Mouse (Mus musculus) stomach, embryonic 16.5 days (tissue): ENCODE results near the gene Gm49721. TPM values are rescaled to one million over a fixed set of nuclear protein-coding genes. Genes with fewer than 3 reads are reported as not detected.
"Not testable (repeated sequence)": the region's sequence is repeated elsewhere in the genome, so short reads cannot be mapped to it uniquely, and the experiment has no call there.

Source experiments
- ATAC-seq: fragments of 200-750 bp; cut with Nextera tagmentation; 2 replicates; pipeline ENCODE4 v1.8.0; 2017; ENCODE audit warnings: moderate number of reproducible peaks, moderate TSS enrichment; ENCODE audit not compliant: insufficient read depth, low FRiP score
- H3K27ac ChIP-seq: fragments of 300-500 bp; sonication (generic); 2 replicates; pipeline ENCODE4 v1.5.1; 2014; ENCODE audit warnings: low read length
- H3K27me3 ChIP-seq: fragments of 300-500 bp; sonication (generic); 2 replicates; pipeline ENCODE4 v1.6.1; 2014; ENCODE audit warnings: low read length, control low read depth, mixed read lengths; ENCODE audit not compliant: control insufficient read depth, insufficient read depth
- H3K36me3 ChIP-seq: fragments of 300-500 bp; sonication (generic); 2 replicates; pipeline ENCODE4 v1.6.1; 2014; ENCODE audit warnings: low read length; ENCODE audit not compliant: control insufficient read depth, insufficient read depth
- H3K4me1 ChIP-seq: fragments of 300-500 bp; sonication (generic); 2 replicates; pipeline ENCODE4 v1.6.1; 2014; ENCODE audit warnings: low read length, control low read depth, mixed read lengths; ENCODE audit not compliant: control insufficient read depth, insufficient read depth
- H3K4me2 ChIP-seq: fragments of 300-500 bp; sonication (generic); 2 replicates; pipeline ENCODE4 v1.6.1; 2014; ENCODE audit warnings: low read depth, low read length, mixed read lengths
- H3K4me3 ChIP-seq: fragments of 300-500 bp; sonication (generic); replicated peaks from 2 replicates; pipeline ENCODE4 v1.5.1; 2014; ENCODE audit warnings: mild to moderate bottlenecking, low read length
- H3K9ac ChIP-seq: fragments of 300-500 bp; sonication (generic); 2 replicates; pipeline ENCODE4 v1.6.1; 2014; ENCODE audit warnings: low read length
- H3K9me3 ChIP-seq: fragments of 300-500 bp; sonication (generic); replicated peaks from 2 replicates; pipeline ENCODE4 v1.6.1; 2016; ENCODE audit warnings: low read length, control low read depth; ENCODE audit not compliant: control insufficient read depth
- WGBS: fragments of 180-500 bp; shearing (Covaris S2); extraction: QIAGEN DNeasy Blood & Tissue Kit; methylation state at CpG from one replicate; pipeline ENCODE4 v1.1.7; 2014; 5-methylcytosine and 5-hydroxymethylcytosine counted together
- polyA plus RNA-seq: library from polyadenylated mRNA; unstranded; fragments of >200 nt; fragmentation: Nextera tagmentation; extraction: Ambion mirVana; gene quantifications from 2 replicates; pipeline ENCODE4 v1.2.1, GENCODE M21; 2015

Gm49721 gene
- polyA plus RNA-seq: 0.37 TPM in 1 of 2 replicates, not detected in the other

GRCm38 (mm10) chr17:6978287-6979248 lies at the start of gene Gm49721:
Gene Gm49721, plus strand, starts transcription at chr17:6978904.
- H3K36me3 ChIP-seq, H3K9me3 ChIP-seq, H3K27ac ChIP-seq, H3K27me3 ChIP-seq, H3K4me1 ChIP-seq: not testable (repeated sequence)
- WGBS: 1% methylated on average over 30 of the region's 68 CpGs
- Histone ChIP-seq H3K4me2 (peak within 1 kb of the TSS; percentile 48), H3K9ac (peak within 1 kb of the TSS; percentile 72), H3K4me3 (peak within 1 kb of the TSS; percentile 57)
- peak; percentile 99 for ATAC-seq

GRCm38 (mm10) chr17:6931625-6932024 lies 47.1 kb upstream of the Gm49721 start:
- not testable (repeated sequence) for H3K9ac ChIP-seq, H3K36me3 ChIP-seq, H3K4me3 ChIP-seq, H3K4me2 ChIP-seq, H3K4me1 ChIP-seq, H3K27me3 ChIP-seq, H3K27ac ChIP-seq, ATAC-seq, H3K9me3 ChIP-seq
- 85% methylated on average over 6 of the region's 7 CpGs for WGBS

- ATAC-seq, H3K9me3 ChIP-seq, H3K27me3 ChIP-seq, H3K36me3 ChIP-seq, H3K9ac ChIP-seq, H3K27ac ChIP-seq, H3K4me2 ChIP-seq, H3K4me3 ChIP-seq, H3K4me1 ChIP-seq: not testable (repeated sequence)
- no CpG with 5 or more reads among the region's 4 CpGs for WGBS
These were observed 36.1 kb upstream of the Gm49721 start for GRCm38 (mm10) chr17:6942560-6942959.

GRCm38 (mm10) chr17:6947637-6947983 lies 31.1 kb upstream of the Gm49721 start:
- H3K9ac ChIP-seq: peak overlapping the region; percentile 72; the same call in 1 of the 2 replicates
- H3K27ac ChIP-seq, ATAC-seq, H3K36me3 ChIP-seq, H3K4me1 ChIP-seq, H3K9me3 ChIP-seq, H3K27me3 ChIP-seq: not testable (repeated sequence)
- H3K4me2 ChIP-seq: peak overlapping the region; percentile 57
- peak overlapping the region; percentile 60 for H3K4me3 ChIP-seq
- no CpG with 5 or more reads among the region's 8 CpGs for WGBS

- ATAC-seq: peak; percentile 97
- H3K27me3 ChIP-seq, H3K4me1 ChIP-seq, H3K9me3 ChIP-seq, H3K36me3 ChIP-seq: not testable (repeated sequence)
- under 1% methylated on average over 65 of the region's 73 CpGs for WGBS
- H3K4me3 ChIP-seq: peak within 1 kb of the TSS; percentile 60
- peak within 1 kb of the TSS; percentile 57 for H3K4me2 ChIP-seq
- peak within 1 kb of the TSS; percentile 82 for H3K27ac ChIP-seq
- peak within 1 kb of the TSS; percentile 72 for H3K9ac ChIP-seq
These were observed 30.5 kb upstream of the Gm49721 start, which contains the start of gene Rsph3b for GRCm38 (mm10) chr17:6947984-6948768. Gene Rsph3b, minus strand, starts transcription at chr17:6948682.

- peak overlapping the region; percentile 72 for H3K9ac ChIP-seq
- H3K27ac ChIP-seq: peak overlapping the region; percentile 82
- peak overlapping the region; percentile 60 for H3K4me3 ChIP-seq
- not testable (repeated sequence) for H3K36me3 ChIP-seq, H3K9me3 ChIP-seq, H3K4me1 ChIP-seq, H3K27me3 ChIP-seq
- H3K4me2 ChIP-seq: peak overlapping the region; percentile 57
- WGBS: 8% methylated on average over 9 of the region's 9 CpGs
- peak; percentile 39; the same call in 1 of the 2 replicates for ATAC-seq
These were observed 29.9 kb upstream of the Gm49721 start for GRCm38 (mm10) chr17:6948769-6949228.

GRCm38 (mm10) chr17:6958881-6959280 lies 19.8 kb upstream of the Gm49721 start:
- ATAC-seq, H3K9me3 ChIP-seq, H3K27ac ChIP-seq, H3K27me3 ChIP-seq, H3K4me2 ChIP-seq, H3K36me3 ChIP-seq, H3K4me3 ChIP-seq, H3K9ac ChIP-seq, H3K4me1 ChIP-seq: not testable (repeated sequence)
- WGBS: 78% methylated on average over 5 of the region's 8 CpGs

GRCm38 (mm10) chr17:6959543-6960259 lies 19.0 kb upstream of the Gm49721 start:
- not testable (repeated sequence) for H3K27me3 ChIP-seq, ATAC-seq, H3K36me3 ChIP-seq, H3K4me1 ChIP-seq, H3K9me3 ChIP-seq, H3K27ac ChIP-seq, H3K9ac ChIP-seq
- Histone ChIP-seq H3K4me2 (peak overlapping the region; percentile 40), H3K4me3 (peak overlapping the region; percentile 26)
- WGBS: 59% methylated on average over 3 of the region's 6 CpGs
